Mouse (Mus musculus): ENCODE data around the gene Gclc. TPM values are rescaled to one million over a fixed set of nuclear protein-coding genes. Genes with fewer than 3 reads are reported as not detected.
A peak's percentile ranks its signal among the peaks of the same experiment; 100 is the strongest.

Gene Gclc
- total and polyA plus RNA-seq, 3 experiments: 20.4 to 84.8 (median 35.7) TPM

GRCm38 (mm10) chr9:77756076-77756475 is 1.7 kb downstream of the Gclc start (continued):
- TF ChIP-seq PAX5 (IDR thresholded peaks at IDR 0.05; ENCODE audit: low read length): no peak
- TF ChIP-seq GABPA (IDR thresholded peaks at IDR 0.05; ENCODE audit: insufficient replicate concordance, low read depth, low read length): no peak
- TF ChIP-seq MAFK (IDR thresholded peaks at IDR 0.05; ENCODE audit: insufficient replicate concordance, low read length): no peak
- TF ChIP-seq ZNF384 (IDR thresholded peaks at IDR 0.05; ENCODE audit: low read depth, low read length): peak; percentile 97
- TF ChIP-seq TBP (conservative IDR thresholded peaks at IDR 0.05; ENCODE audit: low read depth, low read length): no peak

GRCm38 (mm10) chr9:77757331-77757730 is 3.0 kb downstream of the Gclc start:
- no peak for DNase-seq (ENCODE audit: extremely low read depth)
- no peak overlapping the region for H3K9ac ChIP-seq (ENCODE audit: insufficient read depth, low read depth)
- no peak overlapping the region for H3K4me3 ChIP-seq (replicated peaks in 1 of 3; ENCODE audit: low read depth in 2 of 3, low read length in 2 of 3, poor library complexity in 1 of 3)
- peaks cover 6 to 52% of the 10 kb centered on the region in 2 experiments for H3K4me1 ChIP-seq (ENCODE audit: control insufficient read depth in 1 of 2, insufficient read depth in 2 of 2)
- H3K27ac ChIP-seq (ENCODE audit: insufficient read depth, low read depth): no peak overlapping the region
- no peaks in the 10 kb centered on the region for H3K9me3 ChIP-seq (replicated peaks; ENCODE audit: low read length)
- no peak for TF ChIP-seq USF2 (conservative IDR thresholded peaks at IDR 0.05; ENCODE audit: low read depth, low read length)
- no peak for TF ChIP-seq PAX5 (IDR thresholded peaks at IDR 0.05; ENCODE audit: low read length)
- TF ChIP-seq UBTF (IDR thresholded peaks at IDR 0.05; ENCODE audit: low read depth, low read length): no peak
- TF ChIP-seq GABPA (IDR thresholded peaks at IDR 0.05; ENCODE audit: insufficient replicate concordance, low read depth, low read length): no peak
- no peak for TF ChIP-seq NRF1 (IDR thresholded peaks at IDR 0.05; ENCODE audit: low read depth, low read length)
- no peak for TF ChIP-seq ZMIZ1 (IDR thresholded peaks at IDR 0.05; ENCODE audit: low read depth, low read length)
- no peak for TF ChIP-seq JUND (conservative IDR thresholded peaks at IDR 0.05; ENCODE audit: low read depth, low read length)
- TF ChIP-seq USF1 (IDR thresholded peaks at IDR 0.05; ENCODE audit: low read depth, low read length): no peak
- TF ChIP-seq EP300 (IDR thresholded peaks at IDR 0.05; ENCODE audit: low read length): no peak
- TF ChIP-seq JUN (IDR thresholded peaks at IDR 0.05; ENCODE audit: insufficient read depth, low read depth, low read length): no peak
- TF ChIP-seq POLR2AphosphoS2 (IDR thresholded peaks at IDR 0.05; ENCODE audit: low read depth, low read length): no peak
- no peak for TF ChIP-seq MAFK (IDR thresholded peaks at IDR 0.05; ENCODE audit: insufficient replicate concordance, low read length)
- in situ Hi-C loops (cut with MboI; ENCODE audit: low pct_ligation_motif_present, low pct_unique_long_range_greater_than_20kb, low sequenced_read_pairs) (loop anchor here (10.0 kb wide), 1 partner anchor 53 kb away; no protein-coding TSS in a partner anchor), dilution Hi-C loops (cut with MboI; ENCODE audit: extremely low pct_ligation_motif_present, extremely low pct_unique_long_range_greater_than_20kb, low sequenced_read_pairs) (no loop called here)
- H3K4me2 ChIP-seq (ENCODE audit: insufficient read depth, low read depth, poor library complexity, severe bottlenecking): no peak overlapping the region
- H3K79me2 ChIP-seq (replicated peaks; ENCODE audit: control insufficient read depth, extremely low read depth, insufficient read depth, poor library complexity, severe bottlenecking): peaks cover 28% of the 10 kb centered on the region
- H3K36me3 ChIP-seq (replicated peaks in 1 of 2; ENCODE audit: control insufficient read depth in 1 of 2, insufficient read depth in 1 of 2, low read length in 1 of 2): peaks cover 0 to 31% of the 10 kb centered on the region in 2 experiments
- H3K27me3 ChIP-seq (replicated peaks): no peaks in the 10 kb centered on the region

DNA sequence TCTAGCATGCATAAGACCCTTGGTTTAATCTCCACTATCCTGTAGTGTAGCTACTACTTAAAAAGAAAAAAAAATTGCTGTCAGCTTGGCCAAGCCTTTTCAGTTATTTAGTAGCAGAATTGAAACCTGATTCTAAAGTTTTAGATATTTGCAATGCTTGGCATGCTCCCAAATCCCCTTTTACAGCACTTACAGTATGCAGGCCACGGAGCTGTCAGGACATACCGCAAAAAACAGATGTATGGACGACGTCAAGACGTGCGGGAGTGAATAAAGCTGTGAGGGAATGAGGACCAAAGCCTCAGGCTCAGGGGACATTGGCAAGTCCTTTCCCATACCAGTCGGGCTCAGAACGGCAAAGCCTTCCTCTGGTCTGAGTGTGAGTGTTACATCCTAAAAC is 4.1 kb downstream of the Gclc start:
- no peak overlapping the region for H3K9ac ChIP-seq (ENCODE audit: insufficient read depth, low read depth)
- peaks cover 28% of the 10 kb centered on the region for H3K79me2 ChIP-seq (replicated peaks; ENCODE audit: control insufficient read depth, extremely low read depth, insufficient read depth, poor library complexity, severe bottlenecking)
- dilution Hi-C loops (cut with MboI; ENCODE audit: extremely low pct_ligation_motif_present, extremely low pct_unique_long_range_greater_than_20kb, low sequenced_read_pairs) (no loop called here), in situ Hi-C loops (cut with MboI; ENCODE audit: low pct_ligation_motif_present, low pct_unique_long_range_greater_than_20kb, low sequenced_read_pairs) (loop anchor here (10.0 kb wide), 1 partner anchor 54 kb away; no protein-coding TSS in a partner anchor)
- DNase-seq (ENCODE audit: extremely low read depth): no peak
- H3K36me3 ChIP-seq (replicated peaks in 1 of 2; ENCODE audit: control insufficient read depth in 1 of 2, insufficient read depth in 1 of 2, low read length in 1 of 2): peaks cover 5 to 42% of the 10 kb centered on the region in 2 experiments
- H3K4me3 ChIP-seq (replicated peaks in 1 of 3; ENCODE audit: low read depth in 2 of 3, low read length in 2 of 3, poor library complexity in 1 of 3): no peak overlapping the region
- H3K4me1 ChIP-seq (ENCODE audit: control insufficient read depth in 1 of 2, insufficient read depth in 2 of 2): peaks cover 6 to 40% of the 10 kb centered on the region in 2 experiments
- TF ChIP-seq POLR2A (IDR thresholded peaks at IDR 0.05; ENCODE audit: low read depth, low read length) (no peak), GABPA (IDR thresholded peaks at IDR 0.05; ENCODE audit: insufficient replicate concordance, low read depth, low read length) (no peak), E2F4 (IDR thresholded peaks at IDR 0.05; ENCODE audit: insufficient replicate concordance, low read depth, low read length) (no peak), MAX (IDR thresholded peaks at IDR 0.05; ENCODE audit: low read length) (no peak), KAT2A (IDR thresholded peaks at IDR 0.05; ENCODE audit: insufficient replicate concordance, low read length) (no peak), TCF12 (IDR thresholded peaks at IDR 0.05; ENCODE audit: low read depth, low read length) (no peak), UBTF (IDR thresholded peaks at IDR 0.05; ENCODE audit: low read depth, low read length) (no peak), HCFC1 (IDR thresholded peaks at IDR 0.05; ENCODE audit: low read depth, low read length) (no peak), ELF1 (IDR thresholded peaks at IDR 0.05; ENCODE audit: low read depth, low read length) (no peak), CTCF (conservative IDR thresholded peaks at IDR 0.05 in 1 of 2, IDR thresholded peaks at IDR 0.05 in 1 of 2; ENCODE audit: low read depth in 2 of 2, low read length in 2 of 2) (no peak), RAD21 (IDR thresholded peaks at IDR 0.05; ENCODE audit: low read depth, low read length) (no peak), MEF2A (IDR thresholded peaks at IDR 0.05; ENCODE audit: borderline replicate concordance, low read depth, low read length) (no peak)
- no peaks in the 10 kb centered on the region for H3K27me3 ChIP-seq (replicated peaks)
- H3K4me2 ChIP-seq (ENCODE audit: insufficient read depth, low read depth, poor library complexity, severe bottlenecking): no peak overlapping the region
- H3K27ac ChIP-seq (ENCODE audit: insufficient read depth, low read depth): no peak overlapping the region
- no peaks in the 10 kb centered on the region for H3K9me3 ChIP-seq (replicated peaks; ENCODE audit: low read length)
